Mouse (Mus musculus): ENCODE measurements around the gene Uqcrc1. TPM values are rescaled to one million over a fixed set of nuclear protein-coding genes. Genes with fewer than 3 reads are reported as not detected.

The Uqcrc1 gene
- total RNA-seq, 1 experiment, result 354 TPM

DNA sequence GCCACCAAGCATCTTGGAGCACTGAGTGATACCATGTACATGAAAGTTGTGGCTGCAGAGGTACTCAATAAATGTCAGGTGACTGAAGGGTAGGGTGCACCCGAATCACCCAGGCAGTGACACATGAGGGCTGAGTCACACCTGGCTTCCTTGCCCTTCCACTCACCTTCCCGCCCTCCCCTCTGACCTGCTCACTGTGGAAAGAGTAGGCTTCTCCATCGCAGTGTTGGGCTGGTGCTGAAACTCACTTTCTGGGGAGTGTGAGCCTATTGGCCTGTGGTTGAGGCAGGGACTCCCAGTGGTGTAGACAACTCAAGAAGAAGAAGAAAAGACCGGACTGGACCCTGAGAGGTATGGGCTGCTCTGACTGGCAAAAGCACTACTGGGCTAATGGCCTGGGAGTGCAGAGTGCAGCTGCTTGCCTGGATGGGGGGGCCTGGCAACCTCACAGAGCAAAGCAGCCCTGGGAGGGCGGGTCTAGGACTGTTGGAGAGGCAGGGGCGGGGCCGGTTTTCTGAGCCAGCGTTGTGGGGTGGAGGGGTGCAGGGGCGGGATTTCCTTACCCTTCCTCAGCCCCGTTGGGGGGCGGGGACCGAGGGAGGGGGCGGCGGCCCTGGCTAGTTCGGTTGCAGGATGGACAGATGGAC, 51.4 kb downstream of the Uqcrc1 start:
- H3K9me3 ChIP-seq (ENCODE audit: control insufficient read depth, insufficient read depth, low read depth, low read length), result no peaks in the 10 kb centered on the region
- no peak for TF ChIP-seq ZNF384 (IDR thresholded peaks at IDR 0.05; ENCODE audit: low read depth, low read length)
- TF ChIP-seq CHD2 (IDR thresholded peaks at IDR 0.05; ENCODE audit: low read depth, low read length), result no peak
- TF ChIP-seq HCFC1 (IDR thresholded peaks at IDR 0.05; ENCODE audit: borderline replicate concordance, insufficient read depth, low read length), result no peak
- TF ChIP-seq ZC3H11A (IDR thresholded peaks at IDR 0.05; ENCODE audit: borderline replicate concordance, low read depth, low read length), result no peak
- no peak for TF ChIP-seq MAFK (IDR thresholded peaks at IDR 0.05; ENCODE audit: insufficient read depth, low read depth, low read length)
- H3K4me3 ChIP-seq (ENCODE audit: insufficient read depth in 1 of 2, low read depth in 1 of 2, low read length in 2 of 2, poor library complexity in 1 of 2, severe bottlenecking in 1 of 2), result peak overlapping the region; percentile 17 to 25; a peak in 2 of 4 replicates
- H3K4me1 ChIP-seq (ENCODE audit: control insufficient read depth in 2 of 2, insufficient read depth in 2 of 2, low read length in 2 of 2, poor library complexity in 1 of 2), result peaks cover 4 to 13% of the 10 kb centered on the region in 2 experiments; a peak in 3 of 4 replicates
- DNase-seq (ENCODE audit: low read depth, low spot score), result no peak
- no peak overlapping the region for H3K9ac ChIP-seq (ENCODE audit: insufficient read depth, low read depth, low read length, poor library complexity, severe bottlenecking)
- H3K27ac ChIP-seq (ENCODE audit: insufficient read depth, low read depth, low read length, poor library complexity, severe bottlenecking), result no peak overlapping the region
- H3K36me3 ChIP-seq (ENCODE audit: control insufficient read depth, insufficient read depth, low read length, poor library complexity, severe bottlenecking), result no peaks in the 10 kb centered on the region
- in situ Hi-C loops (cut with MboI; ENCODE audit: low sequenced_read_pairs in 2 of 2, unreplicated experiment in 2 of 2), result no loop called here

DNA sequence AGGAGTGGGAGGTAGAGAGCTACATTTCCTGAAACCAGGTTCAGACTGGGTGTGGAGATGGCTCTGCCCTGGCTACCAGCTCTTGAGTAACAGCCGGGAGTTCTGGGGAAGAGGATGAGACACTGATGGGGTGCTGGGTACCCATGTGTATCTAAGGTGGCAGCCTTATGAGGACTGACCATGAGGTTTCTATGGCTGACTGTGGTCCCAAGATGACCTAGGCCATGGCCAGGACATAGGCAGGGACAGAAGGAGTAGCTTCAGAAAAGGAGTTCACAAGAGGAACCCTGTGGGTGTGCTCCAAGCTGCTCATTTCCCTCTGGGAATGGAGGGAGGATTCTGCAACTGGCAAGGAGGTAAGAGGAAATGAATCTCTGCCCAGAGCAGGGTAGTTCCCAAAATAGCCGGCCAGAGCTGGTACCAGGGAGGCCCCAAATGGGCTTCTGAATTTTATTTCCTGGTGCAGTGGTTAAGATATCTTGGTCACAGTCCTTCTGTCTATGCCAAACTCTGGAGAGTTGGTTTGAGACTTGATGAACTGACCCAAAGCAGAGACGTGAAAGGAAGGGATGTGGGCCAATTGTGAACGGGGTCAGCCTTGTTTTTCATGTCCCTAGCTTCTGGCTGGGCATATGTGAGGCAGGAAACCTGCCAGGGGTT, 53.5 kb downstream of the Uqcrc1 start:
- TF ChIP-seq HCFC1 (IDR thresholded peaks at IDR 0.05; ENCODE audit: borderline replicate concordance, insufficient read depth, low read length), result no peak
- TF ChIP-seq CHD2 (IDR thresholded peaks at IDR 0.05; ENCODE audit: low read depth, low read length), result no peak
- no peak for TF ChIP-seq ZC3H11A (IDR thresholded peaks at IDR 0.05; ENCODE audit: borderline replicate concordance, low read depth, low read length)
- no peak for TF ChIP-seq ZNF384 (IDR thresholded peaks at IDR 0.05; ENCODE audit: low read depth, low read length)
- no peak for TF ChIP-seq MAFK (IDR thresholded peaks at IDR 0.05; ENCODE audit: insufficient read depth, low read depth, low read length)
- Histone ChIP-seq H3K9ac (ENCODE audit: insufficient read depth, low read depth, low read length, poor library complexity, severe bottlenecking) (no peak overlapping the region), H3K36me3 (ENCODE audit: control insufficient read depth, insufficient read depth, low read length, poor library complexity, severe bottlenecking) (no peaks in the 10 kb centered on the region), H3K4me3 (ENCODE audit: insufficient read depth in 1 of 2, low read depth in 1 of 2, low read length in 2 of 2, poor library complexity in 1 of 2, severe bottlenecking in 1 of 2) (no peak overlapping the region), H3K4me1 (ENCODE audit: control insufficient read depth in 2 of 2, insufficient read depth in 2 of 2, low read length in 2 of 2, poor library complexity in 1 of 2) (peaks cover 4 to 13% of the 10 kb centered on the region in 2 experiments; a peak in 3 of 4 replicates), H3K27ac (ENCODE audit: insufficient read depth, low read depth, low read length, poor library complexity, severe bottlenecking) (no peak overlapping the region), H3K9me3 (ENCODE audit: control insufficient read depth, insufficient read depth, low read depth, low read length) (no peaks in the 10 kb centered on the region)
- DNase-seq (ENCODE audit: low read depth, low spot score), result no peak
- in situ Hi-C loops (cut with MboI; ENCODE audit: low sequenced_read_pairs in 2 of 2, unreplicated experiment in 2 of 2), result no loop called here

DNA sequence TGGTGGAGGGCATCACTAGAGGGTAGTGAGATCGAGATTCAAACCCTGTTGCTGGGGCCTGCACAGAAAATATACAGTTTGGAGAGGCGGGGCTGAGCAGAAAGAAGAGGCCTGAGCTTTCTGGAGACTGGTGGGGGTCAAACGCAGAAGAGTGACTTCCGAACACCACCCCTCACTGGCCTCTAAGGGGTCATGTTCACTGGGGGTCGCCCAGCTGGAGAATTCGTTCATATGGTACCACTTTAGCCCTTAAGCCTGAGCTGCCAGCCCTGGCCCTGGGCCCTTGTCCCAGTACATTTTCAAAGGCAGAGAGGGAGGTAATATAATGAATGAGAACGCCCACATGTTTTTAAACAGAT, 54.0 kb downstream of the Uqcrc1 start:
- no peak for TF ChIP-seq ZC3H11A (IDR thresholded peaks at IDR 0.05; ENCODE audit: borderline replicate concordance, low read depth, low read length)
- TF ChIP-seq HCFC1 (IDR thresholded peaks at IDR 0.05; ENCODE audit: borderline replicate concordance, insufficient read depth, low read length), result no peak
- no peak for TF ChIP-seq CHD2 (IDR thresholded peaks at IDR 0.05; ENCODE audit: low read depth, low read length)
- no peak for TF ChIP-seq MAFK (IDR thresholded peaks at IDR 0.05; ENCODE audit: insufficient read depth, low read depth, low read length)
- no peak for TF ChIP-seq ZNF384 (IDR thresholded peaks at IDR 0.05; ENCODE audit: low read depth, low read length)
- Histone ChIP-seq H3K4me1 (ENCODE audit: control insufficient read depth in 2 of 2, insufficient read depth in 2 of 2, low read length in 2 of 2, poor library complexity in 1 of 2) (peaks cover 4 to 13% of the 10 kb centered on the region in 2 experiments; a peak in 3 of 4 replicates), H3K27ac (ENCODE audit: insufficient read depth, low read depth, low read length, poor library complexity, severe bottlenecking) (no peak overlapping the region), H3K9me3 (ENCODE audit: control insufficient read depth, insufficient read depth, low read depth, low read length) (no peaks in the 10 kb centered on the region), H3K36me3 (ENCODE audit: control insufficient read depth, insufficient read depth, low read length, poor library complexity, severe bottlenecking) (no peaks in the 10 kb centered on the region), H3K9ac (ENCODE audit: insufficient read depth, low read depth, low read length, poor library complexity, severe bottlenecking) (no peak overlapping the region), H3K4me3 (ENCODE audit: insufficient read depth in 1 of 2, low read depth in 1 of 2, low read length in 2 of 2, poor library complexity in 1 of 2, severe bottlenecking in 1 of 2) (no peak overlapping the region)
- DNase-seq (ENCODE audit: low read depth, low spot score), result no peak
- in situ Hi-C loops (cut with MboI; ENCODE audit: low sequenced_read_pairs in 2 of 2, unreplicated experiment in 2 of 2), result no loop called here

DNA sequence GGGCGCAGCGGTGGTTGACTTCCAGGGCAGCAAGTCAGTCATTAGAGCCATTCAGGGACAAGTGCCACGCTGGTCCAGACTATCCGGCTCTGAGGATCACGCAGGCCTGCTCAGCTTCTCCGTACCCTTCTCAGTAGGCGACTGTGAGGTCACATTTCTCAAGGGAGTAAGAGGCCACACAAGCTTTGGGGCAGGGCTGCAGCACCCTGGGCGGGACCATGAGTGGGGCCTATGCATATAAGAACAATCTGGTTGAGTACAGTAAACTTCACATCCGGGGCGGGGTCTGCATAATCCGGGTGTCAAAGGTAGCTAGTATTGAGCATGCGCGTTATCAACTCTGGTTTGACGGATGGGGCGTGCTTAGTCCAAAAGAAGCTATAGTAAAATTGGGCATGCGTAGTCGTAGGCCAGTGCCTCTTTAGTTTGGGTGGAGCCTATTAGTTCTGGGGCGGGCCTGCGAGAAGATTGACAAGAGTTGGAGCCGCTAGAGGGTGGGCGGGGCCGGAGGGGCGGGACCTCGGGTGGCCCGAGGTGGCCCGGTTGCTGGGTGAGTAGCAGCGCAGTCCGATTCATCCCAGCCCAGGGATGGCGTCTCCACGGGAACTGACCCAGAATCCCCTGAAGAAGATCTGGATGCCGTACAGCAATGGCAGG, 55.1 kb downstream of the Uqcrc1 start, which contains the start of gene Pfkfb4:
Gene Pfkfb4 (plus strand): TSS at position 351 of the 657 bp plus-strand sequence.
- in situ Hi-C loops (cut with MboI; ENCODE audit: low sequenced_read_pairs in 2 of 2, unreplicated experiment in 2 of 2), result no loop called here
- Histone ChIP-seq H3K4me1 (ENCODE audit: control insufficient read depth in 2 of 2, insufficient read depth in 2 of 2, low read length in 2 of 2, poor library complexity in 1 of 2) (peaks cover 4 to 13% of the 10 kb centered on the region in 2 experiments; a peak in 3 of 4 replicates), H3K4me3 (ENCODE audit: insufficient read depth in 1 of 2, low read depth in 1 of 2, low read length in 2 of 2, poor library complexity in 1 of 2, severe bottlenecking in 1 of 2) (peak within 1 kb of the TSS; percentile 63 to 72)

More for the DNA sequence above, 55.1 kb downstream of the Uqcrc1 start, which contains the start of gene Pfkfb4:
- peak within 1 kb of the TSS; percentile 73 for H3K9ac ChIP-seq (ENCODE audit: insufficient read depth, low read depth, low read length, poor library complexity, severe bottlenecking)
- H3K9me3 ChIP-seq (ENCODE audit: control insufficient read depth, insufficient read depth, low read depth, low read length), result no peaks in the 10 kb centered on the region
- H3K27ac ChIP-seq (ENCODE audit: insufficient read depth, low read depth, low read length, poor library complexity, severe bottlenecking), result peak within 1 kb of the TSS; percentile 63; the same call in 1 of the 2 replicates
- DNase-seq (ENCODE audit: low read depth, low spot score), result peak; percentile 98
- H3K36me3 ChIP-seq (ENCODE audit: control insufficient read depth, insufficient read depth, low read length, poor library complexity, severe bottlenecking), result no peaks in the 10 kb centered on the region
- TF ChIP-seq CHD2 (IDR thresholded peaks at IDR 0.05; ENCODE audit: low read depth, low read length), result no peak
- TF ChIP-seq ZC3H11A (IDR thresholded peaks at IDR 0.05; ENCODE audit: borderline replicate concordance, low read depth, low read length), result no peak
- TF ChIP-seq HCFC1 (IDR thresholded peaks at IDR 0.05; ENCODE audit: borderline replicate concordance, insufficient read depth, low read length), result no peak
- no peak for TF ChIP-seq MAFK (IDR thresholded peaks at IDR 0.05; ENCODE audit: insufficient read depth, low read depth, low read length)
- TF ChIP-seq ZNF384 (IDR thresholded peaks at IDR 0.05; ENCODE audit: low read depth, low read length), result no peak

Measured in ES-E14 (cell line).